Mouse (Mus musculus): ENCODE results near the gene Fam214a.

DNA sequence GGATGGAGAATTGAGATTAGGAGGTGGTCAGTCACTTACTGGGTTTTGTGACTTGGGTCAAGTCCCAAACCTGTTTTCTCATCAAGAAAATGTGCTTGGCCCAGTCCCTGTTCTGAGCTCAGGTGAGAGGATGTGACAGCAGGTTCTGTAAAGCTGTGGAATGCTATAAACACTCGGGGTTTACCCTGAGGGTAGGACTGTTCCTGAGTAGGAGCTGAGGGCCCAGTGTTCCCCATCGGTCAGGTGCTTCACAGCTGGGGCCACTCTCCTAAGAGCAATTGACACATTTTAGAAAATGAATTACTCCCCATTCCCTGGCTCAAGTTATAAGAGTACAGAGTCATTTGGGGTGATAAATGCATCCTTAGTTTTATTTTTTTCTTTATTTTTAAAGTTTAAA is 11.3 kb downstream of the Fam214a start:
- TF ChIP-seq CTCF (IDR thresholded peaks at IDR 0.05; ENCODE audit: insufficient read depth, low read depth, low read length): no peak
- TF ChIP-seq POLR2A (IDR thresholded peaks at IDR 0.05; ENCODE audit: insufficient read depth, low read depth, low read length): no peak
